Mouse (Mus musculus): ENCODE results near the gene Tnni3k.

DNA sequence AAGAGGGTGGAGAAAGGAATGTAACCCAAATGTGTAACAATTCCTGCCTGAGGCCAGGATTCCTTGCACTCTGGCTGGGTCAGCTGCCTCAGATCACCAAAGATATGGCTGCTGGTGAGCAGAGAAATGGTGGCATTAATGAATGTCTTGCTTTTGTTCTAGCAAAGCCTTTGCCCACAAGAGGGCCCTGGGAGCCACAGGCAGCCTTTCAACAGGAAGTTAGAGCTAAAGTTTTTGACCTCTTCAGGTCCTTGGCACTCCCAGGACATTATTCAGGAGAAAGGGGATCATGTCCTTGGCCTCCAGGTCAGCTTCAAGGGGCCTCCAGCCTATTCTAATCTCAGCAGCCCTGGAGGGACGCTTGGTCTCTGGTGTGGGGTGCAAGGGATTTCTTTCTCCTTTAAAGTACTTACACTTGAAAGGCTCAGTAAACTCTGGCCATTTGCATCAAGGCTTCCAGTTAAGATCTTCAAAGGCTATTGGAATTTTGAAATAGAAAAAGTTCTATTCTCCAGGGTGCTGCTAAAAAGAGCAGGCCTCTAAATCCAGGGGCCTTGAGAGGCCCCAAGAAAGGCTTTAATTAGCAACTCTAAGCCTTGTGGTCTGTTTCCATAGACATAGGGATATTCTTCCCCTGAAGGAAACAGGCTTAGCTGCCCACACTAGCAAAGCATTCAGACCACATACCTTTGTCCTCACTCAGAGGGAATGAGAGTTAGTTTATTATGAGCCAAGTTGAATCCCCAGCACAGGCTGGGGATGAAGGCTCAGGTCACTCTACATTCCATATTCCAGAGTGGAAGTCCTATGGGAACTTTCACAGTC is 16.0 kb downstream of the Tnni3k start:
- TF ChIP-seq CTCF (IDR thresholded peaks at IDR 0.05; ENCODE audit: control insufficient read depth, insufficient read depth, insufficient replicate concordance, low read depth, low read length), result no peak
- TF ChIP-seq POLR2A (IDR thresholded peaks at IDR 0.05; ENCODE audit: control insufficient read depth, low read depth, low read length), result no peak
